Mouse (Mus musculus): ENCODE data around the gene Nckap5l. TPM values are rescaled to one million over a fixed set of nuclear protein-coding genes. Genes with fewer than 3 reads are reported as not detected.

The Nckap5l gene
- polyA plus RNA-seq, 1 experiment = 13.8 TPM

DNA sequence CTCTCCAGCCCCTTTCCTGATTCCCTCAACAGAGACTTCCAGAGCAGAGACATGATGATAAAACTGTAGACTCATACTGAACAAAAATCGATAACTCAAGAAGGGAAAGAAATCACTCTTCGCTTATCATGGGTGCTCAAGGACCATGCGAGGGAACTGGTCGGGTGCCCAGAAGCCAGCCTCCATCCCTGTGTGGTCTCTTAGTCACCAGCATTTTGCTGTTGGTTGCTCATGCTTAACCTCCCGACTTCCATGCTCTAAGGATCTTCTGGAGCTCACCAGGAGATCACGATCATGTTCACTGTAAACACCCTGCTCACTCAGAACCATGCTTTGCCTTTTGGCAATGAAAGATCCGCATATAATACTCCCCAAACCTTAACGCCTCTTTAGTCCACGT is 84.8 kb downstream of the Nckap5l start:
- Histone ChIP-seq H3K4me3 (replicated peaks) (no peak overlapping the region), H3K4me1 (peaks cover 42% of the 10 kb centered on the region), H3K9me3 (0 out of 2 replicates have a peak, but pooled peaks cover 2% of the 10 kb centered on the region), H3K36me3 (replicated peaks; ENCODE audit: low read length) (no peaks in the 10 kb centered on the region), H3K27me3 (replicated peaks) (peaks cover 2% of the 10 kb centered on the region)
- TF ChIP-seq GATA1 (IDR thresholded peaks at IDR 0.05; ENCODE audit: borderline replicate concordance, low read length) (no peak), FLI1 (IDR thresholded peaks at IDR 0.05; ENCODE audit: low read length) (no peak)

Other genes with a start within 250 kb of the Nckap5l start
- not detected in 2 replicates for gene Kcnh3, start 232.9 kb downstream of the Nckap5l start, polyA plus RNA-seq (2012; ENCODE audit: insufficient read depth, low replicate concordance)
- gene Mcrs1, start 205.8 kb downstream of the Nckap5l start, polyA plus RNA-seq (2012; ENCODE audit: insufficient read depth, low replicate concordance) = 24.2 and 57.0 TPM in 2 replicates
- gene Prpf40b, start 162.7 kb downstream of the Nckap5l start, polyA plus RNA-seq (2012; ENCODE audit: insufficient read depth, low replicate concordance) = 14.7 and 16.8 TPM in 2 replicates
- gene Fam186b, start 161.9 kb downstream of the Nckap5l start, polyA plus RNA-seq (2012; ENCODE audit: insufficient read depth, low replicate concordance) = not detected in 2 replicates
- gene Fmnl3, start 87.3 kb downstream of the Nckap5l start, polyA plus RNA-seq (2012; ENCODE audit: insufficient read depth, low replicate concordance) = 4.4 and 6.8 TPM in 2 replicates
- 206 and 441 TPM in 2 replicates for gene Tmbim6, start 64.9 kb downstream of the Nckap5l start, polyA plus RNA-seq (2012; ENCODE audit: insufficient read depth, low replicate concordance)
- gene Bcdin3d, start 17.0 kb upstream of the Nckap5l start, polyA plus RNA-seq (2012; ENCODE audit: insufficient read depth, low replicate concordance) = 3.8 and 10.2 TPM in 2 replicates
- 0.14 TPM in 1 of 2 replicates, not detected in the other for gene Faim2, start 70.4 kb upstream of the Nckap5l start, polyA plus RNA-seq (2012; ENCODE audit: insufficient read depth, low replicate concordance)
- gene Aqp2, start 121.3 kb upstream of the Nckap5l start, polyA plus RNA-seq (2012; ENCODE audit: insufficient read depth, low replicate concordance) = not detected in 2 replicates
- not detected in 2 replicates for gene Aqp5, start 133.0 kb upstream of the Nckap5l start, polyA plus RNA-seq (2012; ENCODE audit: insufficient read depth, low replicate concordance)
- gene Aqp6, start 143.7 kb upstream of the Nckap5l start, polyA plus RNA-seq (2012; ENCODE audit: insufficient read depth, low replicate concordance) = not detected in 2 replicates
- gene Racgap1, start 193.9 kb upstream of the Nckap5l start, polyA plus RNA-seq (2012; ENCODE audit: insufficient read depth, low replicate concordance) = 3.6 and 7.7 TPM in 2 replicates
- gene Asic1, start 212.6 kb upstream of the Nckap5l start, polyA plus RNA-seq (2012; ENCODE audit: insufficient read depth, low replicate concordance) = not detected in 2 replicates
- 20.3 and 45.0 TPM in 2 replicates for gene Smarcd1, start 244.4 kb upstream of the Nckap5l start, polyA plus RNA-seq (2012; ENCODE audit: insufficient read depth, low replicate concordance)
- 17.1 TPM in 1 of 2 replicates, not detected in the other for gene Gm17349, start 247.7 kb upstream of the Nckap5l start, polyA plus RNA-seq (2012; ENCODE audit: insufficient read depth, low replicate concordance)